Mouse (Mus musculus): ENCODE data around the gene Usp42. TPM values are rescaled to one million over a fixed set of nuclear protein-coding genes. Genes with fewer than 3 reads are reported as not detected.

Gene Usp42
- polyA plus RNA-seq, 1 experiment from 2014 or later, result 4.7 TPM

GRCm38 (mm10) chr5:143731483-143732112 is 482 bp downstream of the Usp42 start:
- peak overlapping the region; percentile 83 for H3K9ac ChIP-seq (ENCODE audit: low read depth, low read length)
- H3K4me2 ChIP-seq (replicated peaks; ENCODE audit: low read depth), result peak overlapping the region; percentile 77
- no peak for TF ChIP-seq CTCF (IDR thresholded peaks at IDR 0.05; ENCODE audit: low read depth)
- H3K36me3 ChIP-seq (ENCODE audit: control insufficient read depth, insufficient read depth), result peaks cover 6% of the 10 kb centered on the region; the same call in 1 of the 2 replicates
- H3K9me3 ChIP-seq (ENCODE audit: control insufficient read depth), result no peaks in the 10 kb centered on the region
- no peaks in the 10 kb centered on the region for H3K4me1 ChIP-seq (replicated peaks; ENCODE audit: control insufficient read depth, insufficient read depth, low read length)
- WGBS, result under 1% methylated on average over 47 of the region's 82 CpGs
- H3K4me3 ChIP-seq (ENCODE audit: low read depth, low read length), result peak overlapping the region; percentile 95
- ATAC-seq, result peak; percentile 19; the same call in 1 of the 2 replicates
- peak overlapping the region; percentile 92 for H3K27ac ChIP-seq (ENCODE audit: low read depth, low read length)
- no peaks in the 10 kb centered on the region for H3K27me3 ChIP-seq (replicated peaks; ENCODE audit: control insufficient read depth, insufficient read depth, low read length)

- peak overlapping the region; percentile 77 for H3K4me2 ChIP-seq (replicated peaks; ENCODE audit: low read depth)
- no peaks in the 10 kb centered on the region for H3K4me1 ChIP-seq (replicated peaks; ENCODE audit: control insufficient read depth, insufficient read depth, low read length)
- peak overlapping the region; percentile 92 for H3K27ac ChIP-seq (ENCODE audit: low read depth, low read length)
- 6% methylated on average over 6 of the region's 6 CpGs for WGBS
- H3K4me3 ChIP-seq (ENCODE audit: low read depth, low read length), result peak overlapping the region; percentile 95
- H3K27me3 ChIP-seq (replicated peaks; ENCODE audit: control insufficient read depth, insufficient read depth, low read length), result no peaks in the 10 kb centered on the region
- no peaks in the 10 kb centered on the region for H3K9me3 ChIP-seq (ENCODE audit: control insufficient read depth)
- H3K9ac ChIP-seq (ENCODE audit: low read depth, low read length), result peak overlapping the region; percentile 83
- peaks cover 12% of the 10 kb centered on the region for H3K36me3 ChIP-seq (ENCODE audit: control insufficient read depth, insufficient read depth)
- no peak for ATAC-seq
- no peak for TF ChIP-seq CTCF (IDR thresholded peaks at IDR 0.05; ENCODE audit: low read depth)
Observed at GRCm38 (mm10) chr5:143730915-143731314, 1.2 kb downstream of the Usp42 start.

- no peaks in the 10 kb centered on the region for H3K27me3 ChIP-seq (replicated peaks; ENCODE audit: control insufficient read depth, insufficient read depth, low read length)
- 87% methylated on average over 7 of the region's 7 CpGs for WGBS
- peaks cover 80% of the 10 kb centered on the region for H3K36me3 ChIP-seq (ENCODE audit: control insufficient read depth, insufficient read depth)
Observed at GRCm38 (mm10) chr5:143721962-143722361, 10.1 kb downstream of the Usp42 start.

GRCm38 (mm10) chr5:143712011-143712800 is 19.9 kb downstream of the Usp42 start:
- H3K4me3 ChIP-seq (ENCODE audit: low read depth, low read length), result no peak overlapping the region
- H3K27me3 ChIP-seq (replicated peaks; ENCODE audit: control insufficient read depth, insufficient read depth, low read length), result no peaks in the 10 kb centered on the region
- ATAC-seq, result no peak; the same call in 1 of the 2 replicates
- no peaks in the 10 kb centered on the region for H3K9me3 ChIP-seq (ENCODE audit: control insufficient read depth)
- no peak overlapping the region for H3K4me2 ChIP-seq (replicated peaks; ENCODE audit: low read depth)
- no peak overlapping the region for H3K9ac ChIP-seq (ENCODE audit: low read depth, low read length)
- no peaks in the 10 kb centered on the region for H3K4me1 ChIP-seq (replicated peaks; ENCODE audit: control insufficient read depth, insufficient read depth, low read length)
- no peak for TF ChIP-seq CTCF (IDR thresholded peaks at IDR 0.05; ENCODE audit: low read depth)
- no peak overlapping the region for H3K27ac ChIP-seq (ENCODE audit: low read depth, low read length)
- peaks cover 80% of the 10 kb centered on the region for H3K36me3 ChIP-seq (ENCODE audit: control insufficient read depth, insufficient read depth)
- 86% methylated on average over 14 of the region's 14 CpGs for WGBS

More at GRCm38 (mm10) chr5:143721962-143722361, 10.1 kb downstream of the Usp42 start:
- no peak overlapping the region for H3K27ac ChIP-seq (ENCODE audit: low read depth, low read length)
- TF ChIP-seq CTCF (IDR thresholded peaks at IDR 0.05; ENCODE audit: low read depth), result no peak
- ATAC-seq, result no peak
- H3K4me3 ChIP-seq (ENCODE audit: low read depth, low read length), result no peak overlapping the region
- no peak overlapping the region for H3K4me2 ChIP-seq (replicated peaks; ENCODE audit: low read depth)
- H3K9ac ChIP-seq (ENCODE audit: low read depth, low read length), result no peak overlapping the region
- no peaks in the 10 kb centered on the region for H3K9me3 ChIP-seq (ENCODE audit: control insufficient read depth)
- no peaks in the 10 kb centered on the region for H3K4me1 ChIP-seq (replicated peaks; ENCODE audit: control insufficient read depth, insufficient read depth, low read length)

GRCm38 (mm10) chr5:143711326-143711725 is 20.8 kb downstream of the Usp42 start:
- Histone ChIP-seq H3K27me3 (replicated peaks; ENCODE audit: control insufficient read depth, insufficient read depth, low read length) (no peaks in the 10 kb centered on the region), H3K4me1 (replicated peaks; ENCODE audit: control insufficient read depth, insufficient read depth, low read length) (no peaks in the 10 kb centered on the region), H3K9ac (ENCODE audit: low read depth, low read length) (no peak overlapping the region), H3K4me3 (ENCODE audit: low read depth, low read length) (no peak overlapping the region), H3K27ac (ENCODE audit: low read depth, low read length) (no peak overlapping the region), H3K36me3 (ENCODE audit: control insufficient read depth, insufficient read depth) (peaks cover 79% of the 10 kb centered on the region), H3K4me2 (replicated peaks; ENCODE audit: low read depth) (no peak overlapping the region), H3K9me3 (ENCODE audit: control insufficient read depth) (no peaks in the 10 kb centered on the region)
- TF ChIP-seq CTCF (IDR thresholded peaks at IDR 0.05; ENCODE audit: low read depth), result peak; percentile 95
- ATAC-seq, result peak; percentile 62
- 13% methylated on average over 7 of the region's 7 CpGs for WGBS

GRCm38 (mm10) chr5:143706822-143707200 is 25.3 kb downstream of the Usp42 start:
- no peak overlapping the region for H3K9ac ChIP-seq (ENCODE audit: low read depth, low read length)
- H3K27me3 ChIP-seq (replicated peaks; ENCODE audit: control insufficient read depth, insufficient read depth, low read length), result no peaks in the 10 kb centered on the region
- no peak overlapping the region for H3K27ac ChIP-seq (ENCODE audit: low read depth, low read length)
- peaks cover 71% of the 10 kb centered on the region for H3K36me3 ChIP-seq (ENCODE audit: control insufficient read depth, insufficient read depth)
- H3K4me3 ChIP-seq (ENCODE audit: low read depth, low read length), result no peak overlapping the region
- TF ChIP-seq CTCF (IDR thresholded peaks at IDR 0.05; ENCODE audit: low read depth), result no peak
- no peak overlapping the region for H3K4me2 ChIP-seq (replicated peaks; ENCODE audit: low read depth)
- no peak for ATAC-seq
- 84% methylated on average over 7 of the region's 7 CpGs for WGBS
- H3K4me1 ChIP-seq (replicated peaks; ENCODE audit: control insufficient read depth, insufficient read depth, low read length), result no peaks in the 10 kb centered on the region
- no peaks in the 10 kb centered on the region for H3K9me3 ChIP-seq (ENCODE audit: control insufficient read depth)

Measured in intestine, postnatal 0 days (tissue).